Mouse (Mus musculus): Measurements from ENCODE around the gene Olfr1366. TPM values are rescaled to one million over a fixed set of nuclear protein-coding genes. Genes with fewer than 3 reads are reported as not detected.

The Olfr1366 gene
- polyA plus RNA-seq (2015; fragmentation: Nextera tagmentation; extraction: Ambion mirVana), result not detected in 2 replicates

DNA sequence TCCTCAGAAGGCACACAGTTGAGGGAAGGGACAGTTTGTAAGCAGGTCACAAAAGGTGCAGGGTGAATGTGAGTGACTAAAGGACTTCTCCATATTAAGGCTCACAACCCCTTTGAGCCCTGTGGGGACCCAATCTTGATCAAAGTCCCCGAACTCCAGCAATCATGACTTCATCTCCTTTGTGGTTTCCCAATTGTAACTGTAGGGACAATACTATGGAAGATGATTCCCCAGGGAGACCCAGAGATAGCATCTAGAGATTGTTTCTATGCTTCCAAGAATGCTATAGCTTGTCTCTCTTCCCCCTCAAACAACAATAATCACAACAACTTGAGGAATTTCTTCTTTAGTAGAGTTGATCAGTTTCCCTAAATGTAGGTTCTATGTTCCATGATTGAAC lies at the start of gene Olfr1366:
Olfr1366 (minus strand) TSS at position 101 of the 400 bp plus-strand sequence.

DNA sequence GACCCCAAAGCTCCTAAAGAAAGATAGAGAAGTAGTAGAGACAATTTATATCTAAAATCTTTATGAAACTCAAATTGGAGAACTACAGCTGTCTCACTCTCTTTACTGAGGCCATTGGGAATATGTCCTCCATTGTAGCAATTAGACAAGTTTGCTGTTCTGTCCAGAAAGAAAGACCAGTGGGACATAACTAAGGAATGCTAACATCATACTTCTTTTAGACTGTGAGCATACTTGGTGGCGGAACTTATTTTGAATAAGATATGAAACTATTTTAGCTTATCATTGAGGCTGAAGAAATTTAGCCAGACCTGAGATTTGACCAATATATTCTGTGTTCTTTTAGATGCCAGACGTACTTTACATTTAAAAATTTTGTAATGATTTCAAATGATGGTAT lies 39.1 kb upstream of the Olfr1366 start, which contains the start of gene Olfr1364:
Olfr1364 (minus strand) TSS at position 101 of the 400 bp plus-strand sequence.

DNA sequence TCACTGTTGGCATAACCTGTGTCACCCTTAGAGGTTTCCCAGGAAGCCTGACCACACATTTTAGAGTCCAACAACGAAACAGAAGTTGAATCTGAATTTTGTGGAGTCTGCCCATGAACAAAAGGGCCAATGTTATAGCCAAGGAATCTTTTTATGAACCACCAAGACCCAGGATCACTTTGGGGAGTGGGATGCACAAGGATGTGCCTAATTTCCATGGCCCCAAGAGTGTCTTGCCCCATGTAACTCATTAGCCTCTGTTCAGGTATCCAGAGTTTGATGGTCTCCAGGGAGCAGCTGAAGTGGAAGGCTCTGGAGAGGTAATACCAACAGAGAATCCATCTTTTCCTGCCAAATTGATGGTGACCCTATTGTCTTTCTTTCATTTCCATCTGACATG lies 17.2 kb upstream of the Olfr1366 start, which contains the start of gene Olfr1535:
Olfr1535 (minus strand) TSS at position 101 of the 400 bp plus-strand sequence.

DNA sequence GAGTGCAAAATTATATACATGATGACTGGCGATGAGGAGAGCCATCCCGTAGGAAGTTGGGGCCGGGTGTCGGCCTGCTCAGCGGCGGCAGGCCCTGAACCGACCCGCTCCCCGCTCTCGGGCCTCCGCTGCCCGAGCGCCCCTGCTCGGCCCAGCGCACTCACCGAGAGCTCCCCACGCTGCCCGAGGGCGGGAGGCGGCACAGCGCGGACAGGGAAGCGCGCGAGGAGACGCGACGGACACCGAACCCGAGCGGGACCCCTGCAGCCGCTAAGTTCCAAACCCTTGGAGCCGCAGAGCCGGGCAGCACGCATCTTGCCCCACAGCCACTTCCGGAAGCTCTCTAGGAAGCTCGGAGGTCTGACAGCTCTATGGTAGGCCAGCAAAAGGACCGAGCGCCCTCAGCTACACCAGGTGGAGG lies 11.8 kb downstream of the Olfr1366 start, which contains the start of gene Zkscan8:
Zkscan8 (minus strand) TSS at position 340 of the 421 bp plus-strand sequence.

DNA sequence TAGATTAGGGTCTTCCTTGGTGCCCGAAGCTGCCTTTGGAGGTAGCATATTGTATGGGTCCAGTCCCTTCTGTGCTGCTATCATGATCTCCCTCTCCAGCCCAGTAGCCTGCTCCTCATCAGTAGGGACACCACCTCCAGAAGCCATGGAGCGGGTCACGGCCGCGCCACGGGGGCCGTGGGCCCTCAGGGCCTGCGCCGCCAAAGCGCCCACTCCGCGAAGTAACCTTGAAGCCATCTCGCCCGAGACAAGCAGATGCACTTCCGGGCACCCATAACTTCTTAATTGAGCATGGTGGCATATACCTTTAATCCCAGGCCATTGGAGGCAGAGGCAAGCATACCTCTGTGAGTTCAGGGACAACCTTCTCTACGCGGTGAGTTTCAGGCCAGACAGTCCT lies 41.4 kb downstream of the Olfr1366 start, which contains the start of gene Gm11273:
Gm11273 (minus strand) TSS at position 237 of the 400 bp plus-strand sequence.

DNA sequence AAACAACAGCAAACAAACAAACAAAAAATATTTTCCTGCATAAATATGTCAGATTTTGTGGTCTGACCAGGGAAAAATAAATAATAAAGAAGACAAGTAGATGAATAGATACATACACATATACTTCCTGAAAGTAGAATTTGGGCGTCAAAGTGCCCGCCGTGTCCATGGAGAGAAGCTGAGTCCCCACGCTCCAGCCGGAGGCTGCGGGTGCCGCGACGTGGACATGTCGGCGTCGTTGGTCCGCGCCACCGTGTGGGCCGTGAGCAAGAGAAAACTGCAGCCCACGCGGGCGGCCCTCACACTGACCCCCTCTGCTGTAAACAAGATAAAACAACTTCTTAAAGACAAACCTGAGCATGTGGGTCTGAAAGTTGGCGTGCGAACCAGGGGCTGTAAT lies 47.5 kb downstream of the Olfr1366 start, which contains the start of gene AK157302:
AK157302 (plus strand) TSS at position 144 of the 400 bp plus-strand sequence.

Other genes with a start within 250 kb of the Olfr1366 start
- gene Gpx6, start 230.7 kb downstream of the Olfr1366 start, polyA plus RNA-seq (2015; fragmentation: Nextera tagmentation; extraction: Ambion mirVana), result 0.39 and 0.66 TPM in 2 replicates
- not detected in 2 replicates for gene Olfr1367, start 195.9 kb downstream of the Olfr1366 start, polyA plus RNA-seq (2015; fragmentation: Nextera tagmentation; extraction: Ambion mirVana)
- gene Zscan12, start 180.0 kb downstream of the Olfr1366 start, polyA plus RNA-seq (2015; fragmentation: Nextera tagmentation; extraction: Ambion mirVana), result 7.4 and 7.8 TPM in 2 replicates
- gene Zkscan3, start 140.1 kb downstream of the Olfr1366 start, polyA plus RNA-seq (2015; fragmentation: Nextera tagmentation; extraction: Ambion mirVana), result 48.8 and 70.7 TPM in 2 replicates
- gene Pgbd1, start 101.8 kb downstream of the Olfr1366 start, polyA plus RNA-seq (2015; fragmentation: Nextera tagmentation; extraction: Ambion mirVana), result 1.1 and 2.0 TPM in 2 replicates
- gene Zscan26, start 89.1 kb downstream of the Olfr1366 start, polyA plus RNA-seq (2015; fragmentation: Nextera tagmentation; extraction: Ambion mirVana), result 16.3 and 24.7 TPM in 2 replicates
- 2.3 and 2.4 TPM in 2 replicates for gene Nkapl, start 74.3 kb downstream of the Olfr1366 start, polyA plus RNA-seq (2015; fragmentation: Nextera tagmentation; extraction: Ambion mirVana)
- 3.8 and 4.9 TPM in 2 replicates for gene Zkscan4, start 63.9 kb downstream of the Olfr1366 start, polyA plus RNA-seq (2015; fragmentation: Nextera tagmentation; extraction: Ambion mirVana)
- not detected in 2 replicates for gene Gm10065, start 63.4 kb downstream of the Olfr1366 start, polyA plus RNA-seq (2015; fragmentation: Nextera tagmentation; extraction: Ambion mirVana)
- gene AK157302, start 47.6 kb downstream of the Olfr1366 start, polyA plus RNA-seq (2015; fragmentation: Nextera tagmentation; extraction: Ambion mirVana), result 0.35 and 0.41 TPM in 2 replicates
- 6.0 and 10.4 TPM in 2 replicates for gene Gm11273, start 41.4 kb downstream of the Olfr1366 start, polyA plus RNA-seq (2015; fragmentation: Nextera tagmentation; extraction: Ambion mirVana)
- gene Zkscan8, start 11.7 kb downstream of the Olfr1366 start, polyA plus RNA-seq (2015; fragmentation: Nextera tagmentation; extraction: Ambion mirVana), result 2.2 and 2.6 TPM in 2 replicates
- not detected in 2 replicates for gene Olfr1535, start 17.1 kb upstream of the Olfr1366 start, polyA plus RNA-seq (2015; fragmentation: Nextera tagmentation; extraction: Ambion mirVana)
- not detected in 2 replicates for gene Olfr1364, start 39.0 kb upstream of the Olfr1366 start, polyA plus RNA-seq (2015; fragmentation: Nextera tagmentation; extraction: Ambion mirVana)
- not detected in 2 replicates for gene Olfr1362, start 71.2 kb upstream of the Olfr1366 start, polyA plus RNA-seq (2015; fragmentation: Nextera tagmentation; extraction: Ambion mirVana)
- gene Olfr11, start 99.7 kb upstream of the Olfr1366 start, polyA plus RNA-seq (2015; fragmentation: Nextera tagmentation; extraction: Ambion mirVana), result not detected in 2 replicates
- gene Olfr1361, start 120.6 kb upstream of the Olfr1366 start, polyA plus RNA-seq (2015; fragmentation: Nextera tagmentation; extraction: Ambion mirVana), result not detected in 2 replicates
- not detected in 2 replicates for gene Olfr1360, start 134.6 kb upstream of the Olfr1366 start, polyA plus RNA-seq (2015; fragmentation: Nextera tagmentation; extraction: Ambion mirVana)
- not detected in 2 replicates for gene Olfr1359, start 155.3 kb upstream of the Olfr1366 start, polyA plus RNA-seq (2015; fragmentation: Nextera tagmentation; extraction: Ambion mirVana)
- 1.4 TPM in 1 of 2 replicates, not detected in the other for gene Hist1h2bl, start 173.3 kb upstream of the Olfr1366 start, polyA plus RNA-seq (2015; fragmentation: Nextera tagmentation; extraction: Ambion mirVana)
- gene Hist1h2ai, start 173.6 kb upstream of the Olfr1366 start, polyA plus RNA-seq (2015; fragmentation: Nextera tagmentation; extraction: Ambion mirVana), result 6.6 and 14.9 TPM in 2 replicates
- gene Hist1h3h, start 174.9 kb upstream of the Olfr1366 start, polyA plus RNA-seq (2015; fragmentation: Nextera tagmentation; extraction: Ambion mirVana), result 0.38 and 2.1 TPM in 2 replicates
- 1.1 and 1.3 TPM in 2 replicates for gene Hist1h2bm, start 179.2 kb upstream of the Olfr1366 start, polyA plus RNA-seq (2015; fragmentation: Nextera tagmentation; extraction: Ambion mirVana)
- 0.39 and 0.77 TPM in 2 replicates for gene Hist1h4j, start 192.3 kb upstream of the Olfr1366 start, polyA plus RNA-seq (2015; fragmentation: Nextera tagmentation; extraction: Ambion mirVana)
- gene Hist1h4k, start 207.7 kb upstream of the Olfr1366 start, polyA plus RNA-seq (2015; fragmentation: Nextera tagmentation; extraction: Ambion mirVana), result 2.2 and 2.5 TPM in 2 replicates
- gene Hist1h2ak, start 211.0 kb upstream of the Olfr1366 start, polyA plus RNA-seq (2015; fragmentation: Nextera tagmentation; extraction: Ambion mirVana), result 6.3 and 6.9 TPM in 2 replicates
- 0.83 and 1.5 TPM in 2 replicates for gene Hist1h2bn, start 211.3 kb upstream of the Olfr1366 start, polyA plus RNA-seq (2015; fragmentation: Nextera tagmentation; extraction: Ambion mirVana)
- gene Hist1h1b, start 237.8 kb upstream of the Olfr1366 start, polyA plus RNA-seq (2015; fragmentation: Nextera tagmentation; extraction: Ambion mirVana), result 9.0 and 13.0 TPM in 2 replicates
- gene Hist1h3i, start 240.6 kb upstream of the Olfr1366 start, polyA plus RNA-seq (2015; fragmentation: Nextera tagmentation; extraction: Ambion mirVana), result 55.7 and 74.2 TPM in 2 replicates
- 7.6 and 8.2 TPM in 2 replicates for gene Hist1h2an, start 244.4 kb upstream of the Olfr1366 start, polyA plus RNA-seq (2015; fragmentation: Nextera tagmentation; extraction: Ambion mirVana)
- 1.4 and 1.8 TPM in 2 replicates for gene Hist1h2bp, start 244.7 kb upstream of the Olfr1366 start, polyA plus RNA-seq (2015; fragmentation: Nextera tagmentation; extraction: Ambion mirVana)